Mouse (Mus musculus): ENCODE results near the gene Gm11032. TPM values are rescaled to one million over a fixed set of nuclear protein-coding genes. Genes with fewer than 3 reads are reported as not detected.

Gene Gm11032
- total and polyA plus RNA-seq, 2 experiments from 2014 or later: not detected

DNA sequence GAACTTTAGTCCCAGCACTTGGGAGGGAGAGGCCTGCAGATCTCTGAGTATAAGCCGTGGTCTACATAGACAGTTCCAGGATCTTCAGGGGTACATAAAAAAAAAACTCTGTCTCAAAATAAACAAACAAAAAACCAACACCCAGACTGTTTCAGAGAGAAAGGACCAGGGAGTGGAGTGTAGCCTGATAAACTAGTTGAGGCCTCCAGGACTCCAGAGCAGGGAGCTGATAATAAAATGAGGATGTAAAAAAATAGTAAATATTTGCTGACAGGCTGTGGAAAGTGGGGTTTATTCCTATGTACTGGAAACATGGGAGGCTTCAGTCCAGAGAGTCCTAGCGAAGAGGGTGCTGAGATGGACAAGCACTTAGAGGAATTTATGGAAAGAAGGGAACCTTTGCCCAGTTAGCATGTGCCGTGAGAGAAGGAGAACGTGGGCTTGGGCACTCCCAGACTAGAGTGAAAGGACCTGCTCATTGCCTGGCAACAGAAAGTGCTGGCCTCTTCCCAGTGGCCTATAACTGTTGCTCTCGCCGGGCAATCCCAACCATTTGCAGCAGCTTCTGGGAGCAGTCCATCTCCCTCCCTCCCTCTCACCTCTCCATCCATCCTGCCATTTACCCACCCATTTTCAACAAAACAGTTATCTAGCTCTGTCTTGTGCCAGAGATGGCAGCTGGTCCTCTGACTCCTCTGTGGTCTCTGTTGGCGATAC, 40.6 kb downstream of the Gm11032 start:
- peak; percentile 22 for DNase-seq (ENCODE audit: low spot score)
- H3K27ac ChIP-seq: no peak overlapping the region
- 61% methylated on average over 7 of the region's 7 CpGs for WGBS
- H3K4me2 ChIP-seq (ENCODE audit: low read depth, low read length): no peak overlapping the region
- H3K27me3 ChIP-seq (ENCODE audit: insufficient read depth, low read length): no peaks in the 10 kb centered on the region
- H3K4me1 ChIP-seq (ENCODE audit: insufficient read depth, low read length): no peaks in the 10 kb centered on the region
- no peak for TF ChIP-seq CTCF (IDR thresholded peaks at IDR 0.05; ENCODE audit: low read depth)
- H3K9ac ChIP-seq (replicated peaks; ENCODE audit: low read length): no peak overlapping the region
- no peak overlapping the region for H3K4me3 ChIP-seq (ENCODE audit: low read length)
- no peak for ATAC-seq
- peaks cover 19% of the 10 kb centered on the region for H3K36me3 ChIP-seq (ENCODE audit: insufficient read depth, low read length)
- H3K9me3 ChIP-seq (ENCODE audit: low read length): no peaks in the 10 kb centered on the region

DNA sequence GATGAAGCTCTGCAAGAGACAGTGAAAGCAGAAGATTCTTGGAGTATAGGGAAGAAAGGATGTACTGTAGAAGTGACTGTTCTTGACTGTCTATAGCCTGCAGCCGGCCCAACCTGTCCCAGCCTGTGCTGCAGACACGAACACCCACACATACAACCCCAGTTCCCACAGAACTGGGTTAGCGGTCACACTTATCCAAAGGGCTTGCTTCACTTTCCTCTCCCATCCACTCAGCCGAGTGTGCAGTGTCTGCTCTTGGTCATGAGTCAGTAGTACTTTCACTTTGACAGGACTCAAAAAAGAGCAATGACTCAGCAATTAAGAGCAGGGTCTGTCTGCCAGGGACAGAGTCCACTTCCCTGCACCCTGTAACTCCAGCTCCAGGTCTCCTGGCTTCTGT, 41.5 kb downstream of the Gm11032 start:
- 83% methylated on average over 4 of the region's 4 CpGs for WGBS
- H3K4me3 ChIP-seq (ENCODE audit: low read length): no peak overlapping the region
- no peak for ATAC-seq

DNA sequence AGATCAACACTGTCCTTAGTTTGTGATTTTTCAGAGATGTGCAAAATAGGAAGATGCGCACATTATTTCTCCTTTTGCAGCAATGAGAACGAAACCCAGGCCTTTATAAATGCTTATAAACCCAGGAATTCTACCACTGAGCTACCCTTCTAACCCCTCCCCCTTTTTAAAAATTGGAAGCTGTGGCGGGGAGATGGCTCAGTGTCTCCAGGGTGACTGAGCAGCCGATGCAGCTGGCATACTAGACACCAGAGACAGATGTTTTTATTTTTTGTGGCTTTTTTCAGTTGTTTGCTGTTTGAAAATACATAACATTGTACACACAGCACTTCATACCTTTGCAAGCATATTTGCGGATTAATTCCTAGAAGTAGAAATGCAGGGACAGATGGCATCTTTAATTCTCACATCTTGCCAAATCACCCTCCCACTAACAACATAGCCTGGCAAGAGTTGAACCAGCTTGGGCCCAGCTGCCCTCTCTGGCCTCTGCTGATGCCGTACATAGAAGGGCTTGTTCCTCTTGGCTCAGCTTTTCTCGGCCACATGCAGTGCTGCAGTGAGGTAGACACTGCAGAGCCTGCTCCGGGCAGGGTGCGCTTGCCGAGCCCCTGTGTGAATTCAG, 42.1 kb downstream of the Gm11032 start:
- Histone ChIP-seq H3K36me3 (ENCODE audit: insufficient read depth, low read length) (peaks cover 13% of the 10 kb centered on the region), H3K27me3 (ENCODE audit: insufficient read depth, low read length) (no peaks in the 10 kb centered on the region), H3K4me3 (ENCODE audit: low read length) (no peak overlapping the region), H3K9ac (replicated peaks; ENCODE audit: low read length) (no peak overlapping the region), H3K4me2 (ENCODE audit: low read depth, low read length) (no peak overlapping the region), H3K27ac (no peak overlapping the region), H3K9me3 (ENCODE audit: low read length) (no peaks in the 10 kb centered on the region), H3K4me1 (ENCODE audit: insufficient read depth, low read length) (no peaks in the 10 kb centered on the region)
- peak; percentile 77 for ATAC-seq
- no peak for TF ChIP-seq CTCF (IDR thresholded peaks at IDR 0.05; ENCODE audit: low read depth)
- WGBS: 54% methylated on average over 10 of the region's 10 CpGs
- DNase-seq (ENCODE audit: low spot score): peak; percentile 78

More for the DNA sequence above, 41.5 kb downstream of the Gm11032 start:
- TF ChIP-seq CTCF (IDR thresholded peaks at IDR 0.05; ENCODE audit: low read depth): no peak
- Histone ChIP-seq H3K4me2 (ENCODE audit: low read depth, low read length) (no peak overlapping the region), H3K4me1 (ENCODE audit: insufficient read depth, low read length) (no peaks in the 10 kb centered on the region), H3K36me3 (ENCODE audit: insufficient read depth, low read length) (peaks cover 15% of the 10 kb centered on the region), H3K9me3 (ENCODE audit: low read length) (no peaks in the 10 kb centered on the region), H3K27ac (no peak overlapping the region), H3K27me3 (ENCODE audit: insufficient read depth, low read length) (no peaks in the 10 kb centered on the region), H3K9ac (replicated peaks; ENCODE audit: low read length) (no peak overlapping the region)
- no peak for DNase-seq (ENCODE audit: low spot score)

DNA sequence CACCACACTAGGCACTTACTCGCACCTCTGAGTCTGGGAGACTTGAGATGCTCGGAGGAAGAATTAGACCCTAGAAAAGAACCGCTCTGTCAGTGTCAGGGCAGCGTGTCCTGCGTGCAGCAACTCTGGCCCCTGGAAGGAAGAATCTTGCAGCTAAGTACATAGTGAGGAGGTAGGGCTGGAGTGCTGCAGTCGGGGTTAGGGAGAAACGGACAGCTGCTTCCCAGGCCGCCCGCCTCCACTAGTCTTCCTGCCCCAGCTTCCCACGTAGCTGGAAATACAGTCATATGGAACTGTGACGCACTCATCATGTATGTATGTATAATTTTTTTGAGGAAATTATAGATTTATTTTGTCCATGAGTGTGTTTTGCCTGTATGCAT, 42.6 kb downstream of the Gm11032 start:
- Histone ChIP-seq H3K36me3 (ENCODE audit: insufficient read depth, low read length) (peaks cover 13% of the 10 kb centered on the region; the same call in 1 of the 2 replicates), H3K27me3 (ENCODE audit: insufficient read depth, low read length) (no peaks in the 10 kb centered on the region), H3K9me3 (ENCODE audit: low read length) (no peaks in the 10 kb centered on the region), H3K9ac (replicated peaks; ENCODE audit: low read length) (no peak overlapping the region), H3K4me1 (ENCODE audit: insufficient read depth, low read length) (no peaks in the 10 kb centered on the region), H3K4me2 (ENCODE audit: low read depth, low read length) (no peak overlapping the region), H3K27ac (no peak overlapping the region), H3K4me3 (ENCODE audit: low read length) (no peak overlapping the region)
- TF ChIP-seq CTCF (IDR thresholded peaks at IDR 0.05; ENCODE audit: low read depth): no peak
- ATAC-seq: 0 out of 2 replicates have a peak, but pooled peaks have one; percentile 12
- 74% methylated on average over 11 of the region's 11 CpGs for WGBS
- no peak for DNase-seq (ENCODE audit: low spot score)

Other genes starting within 250 kb of the Gm11032 start
- not detected in 2 replicates for gene Hormad2, start 179.0 kb upstream of the Gm11032 start, total RNA-seq (2014; rRNA removed)
- not detected in 2 replicates for gene Hormad2, start 179.0 kb upstream of the Gm11032 start, polyA plus RNA-seq (2015; fragmentation: Nextera tagmentation; extraction: Ambion mirVana)
- gene Mtmr3, start 25.2 kb upstream of the Gm11032 start, total RNA-seq (2014; rRNA removed): 82.6 and 89.2 TPM in 2 replicates
- 23.7 and 25.8 TPM in 2 replicates for gene Mtmr3, start 25.2 kb upstream of the Gm11032 start, polyA plus RNA-seq (2015; fragmentation: Nextera tagmentation; extraction: Ambion mirVana)
- gene Ascc2, start 17.7 kb downstream of the Gm11032 start, total RNA-seq (2014; rRNA removed): 15.0 and 15.5 TPM in 2 replicates
- 13.6 and 13.8 TPM in 2 replicates for gene Ascc2, start 17.7 kb downstream of the Gm11032 start, polyA plus RNA-seq (2015; fragmentation: Nextera tagmentation; extraction: Ambion mirVana)
- 183 and 231 TPM in 2 replicates for gene Uqcr10, start 84.3 kb downstream of the Gm11032 start, total RNA-seq (2014; rRNA removed)
- 1,048 and 1,063 TPM in 2 replicates for gene Uqcr10, start 84.3 kb downstream of the Gm11032 start, polyA plus RNA-seq (2015; fragmentation: Nextera tagmentation; extraction: Ambion mirVana)
- gene Zmat5, start 84.6 kb downstream of the Gm11032 start, total RNA-seq (2014; rRNA removed): 22.7 and 24.5 TPM in 2 replicates
- 56.5 and 58.5 TPM in 2 replicates for gene Zmat5, start 84.6 kb downstream of the Gm11032 start, polyA plus RNA-seq (2015; fragmentation: Nextera tagmentation; extraction: Ambion mirVana)
- 20.4 and 23.6 TPM in 2 replicates for gene Cabp7, start 126.7 kb downstream of the Gm11032 start, total RNA-seq (2014; rRNA removed)
- gene Cabp7, start 126.7 kb downstream of the Gm11032 start, polyA plus RNA-seq (2015; fragmentation: Nextera tagmentation; extraction: Ambion mirVana): 2.9 and 3.3 TPM in 2 replicates
- gene Nf2, start 229.5 kb downstream of the Gm11032 start, total RNA-seq (2014; rRNA removed): 93.1 and 97.6 TPM in 2 replicates
- gene Nf2, start 229.5 kb downstream of the Gm11032 start, polyA plus RNA-seq (2015; fragmentation: Nextera tagmentation; extraction: Ambion mirVana): 55.5 and 57.4 TPM in 2 replicates